Mouse (Mus musculus) erythroblast, embryonic 14.5 days (primary cell): ENCODE results near the gene Ubap2.

Source experiments
- GATA1 ChIP-seq: IDR thresholded peaks from 2 replicates; pipeline ENCODE4 v1.6.1; 2012; ENCODE audit warnings: low read length, inconsistent platforms, mixed read lengths
- TAL1 ChIP-seq: IDR thresholded peaks from 3 replicates; pipeline ENCODE4 v1.6.1; 2012; ENCODE audit warnings: low read length, inconsistent platforms, mixed read lengths

GRCm38 (mm10) chr4:41275927-41276326 is 983 bp upstream of the Ubap2 start:
- TF ChIP-seq GATA1: no peak
- TF ChIP-seq TAL1: no peak
